Mouse (Mus musculus) hindbrain, embryonic 12.5 days (tissue): ENCODE measurements around the gene Gse1. TPM values are rescaled to one million over a fixed set of nuclear protein-coding genes. Genes with fewer than 3 reads are reported as not detected.

Experiments used
- ATAC-seq: fragments of 200-750 bp; cut with Nextera tagmentation; 2 replicates; pipeline ENCODE4 v1.8.0; 2017; ENCODE audit warnings: moderate TSS enrichment; ENCODE audit not compliant: low FRiP score
- H3K27ac ChIP-seq: fragments of 300-500 bp; sonication (generic); 2 replicates; pipeline ENCODE4 v1.5.1; 2016; ENCODE audit warnings: mild to moderate bottlenecking
- H3K27me3 ChIP-seq: fragments of 300-500 bp; sonication (generic); 2 replicates; pipeline ENCODE4 v1.6.1; 2016; ENCODE audit warnings: mild to moderate bottlenecking
- H3K36me3 ChIP-seq: fragments of 300-500 bp; sonication (generic); 2 replicates; pipeline ENCODE4 v1.6.1; 2016; ENCODE audit warnings: mild to moderate bottlenecking
- H3K4me1 ChIP-seq: fragments of 300-500 bp; sonication (generic); 2 replicates; pipeline ENCODE4 v1.6.1; 2016
- H3K4me2 ChIP-seq: fragments of 300-500 bp; sonication (generic); replicated peaks from 2 replicates; pipeline ENCODE4 v1.6.1; 2016; ENCODE audit warnings: mild to moderate bottlenecking
- H3K4me3 ChIP-seq: fragments of 300-500 bp; sonication (generic); 2 replicates; pipeline ENCODE4 v1.5.1; 2016; ENCODE audit warnings: mild to moderate bottlenecking
- H3K9ac ChIP-seq: fragments of 300-500 bp; sonication (generic); 2 replicates; pipeline ENCODE4 v1.6.1; 2016; ENCODE audit warnings: mild to moderate bottlenecking, moderate library complexity
- H3K9me3 ChIP-seq: fragments of 300-500 bp; sonication (generic); replicated peaks from 2 replicates; pipeline ENCODE4 v1.6.1; 2016; ENCODE audit warnings: mild to moderate bottlenecking
- WGBS: fragments of 180-500 bp; shearing (Covaris S2); methylation state at CpG from one replicate; pipeline ENCODE4 v1.1.7; 2016; 5-methylcytosine and 5-hydroxymethylcytosine counted together
- polyA plus RNA-seq: library from polyadenylated mRNA; unstranded; fragments of >200 nt; fragmentation: Nextera tagmentation; extraction: Ambion mirVana; gene quantifications from 2 replicates; pipeline ENCODE4 v1.2.1, GENCODE M21; 2016

Gse1 gene
- polyA plus RNA-seq, 1 experiment from 2014 or later: 24.0 TPM

DNA sequence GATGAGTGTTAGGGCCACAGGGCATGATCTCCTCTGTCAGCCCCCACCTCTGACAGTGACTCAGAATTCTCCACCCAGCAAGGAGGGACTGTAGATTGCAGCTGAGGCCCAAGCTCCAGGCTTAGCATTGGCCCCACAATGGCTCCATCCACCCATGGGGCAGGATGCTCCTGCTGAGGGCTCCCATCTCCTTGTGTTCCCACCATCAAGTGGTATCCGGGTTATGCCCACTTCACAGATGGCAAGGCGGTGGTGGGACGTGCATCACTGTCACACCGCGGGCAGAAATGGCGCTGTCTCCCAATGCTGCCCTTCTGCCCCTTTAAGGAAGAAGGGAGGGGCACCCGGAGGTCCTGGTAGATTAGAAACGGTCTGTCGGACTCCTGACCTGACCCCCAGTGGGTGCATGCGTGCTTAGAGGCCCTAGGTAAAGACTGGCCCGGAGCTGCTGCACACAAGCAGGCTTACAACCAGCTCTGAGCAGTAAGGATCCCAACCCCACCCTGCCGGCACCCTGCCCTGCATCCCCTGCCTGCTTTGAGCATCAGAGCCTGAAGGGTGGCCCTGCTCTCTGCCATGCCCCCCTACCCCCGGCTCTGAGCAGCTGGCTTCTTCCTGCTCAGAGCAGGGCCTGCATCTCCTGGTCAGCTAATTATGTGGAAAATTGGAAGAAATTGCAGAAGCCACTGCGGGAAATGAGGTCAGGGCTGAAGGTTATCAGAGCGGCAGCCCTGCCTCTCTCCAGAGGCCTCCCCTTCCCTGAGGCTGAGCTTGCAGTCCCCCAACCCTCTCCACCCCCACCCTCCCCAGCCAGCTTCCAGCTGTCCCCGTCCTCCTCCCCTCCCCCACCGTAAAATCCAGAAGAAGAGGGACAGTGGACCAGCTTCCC is 67.0 kb downstream of the Gse1 start:
- 16% methylated on average over 17 of the region's 17 CpGs for WGBS
- peak; percentile 38 for ATAC-seq
- H3K27me3 ChIP-seq: peaks cover 7% of the 10 kb centered on the region; the same call in 1 of the 2 replicates

DNA sequence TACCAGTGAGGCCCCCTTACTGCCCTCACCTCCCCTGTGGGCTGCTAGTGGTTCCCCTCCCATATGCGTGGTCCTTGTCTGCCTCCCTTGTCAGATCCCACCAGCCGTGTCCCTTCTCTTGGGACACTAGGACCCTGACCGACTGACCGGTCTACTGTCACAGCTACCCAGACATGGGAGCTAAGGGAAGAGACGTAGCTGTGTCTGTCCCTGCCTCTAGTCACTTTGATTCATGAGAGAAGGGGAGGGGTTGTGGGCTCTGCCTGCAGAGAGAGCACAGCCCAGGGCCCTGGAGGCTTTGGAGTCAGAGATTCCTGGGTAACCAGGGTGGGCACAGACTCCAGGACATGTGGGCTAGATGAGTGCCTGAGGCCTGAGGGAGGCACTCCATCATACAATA is 68.7 kb downstream of the Gse1 start:
- peak; percentile 5; the same call in 1 of the 2 replicates for ATAC-seq
- H3K4me3 ChIP-seq: no peak overlapping the region
- WGBS: 15% methylated on average over 5 of the region's 5 CpGs

More for the DNA sequence above, 67.0 kb downstream of the Gse1 start:
- no peak overlapping the region for H3K4me3 ChIP-seq
- H3K4me2 ChIP-seq: peak overlapping the region; percentile 12
- peak overlapping the region; percentile 92 for H3K27ac ChIP-seq
- H3K9ac ChIP-seq: peak overlapping the region; percentile 29; the same call in 1 of the 2 replicates
- H3K9me3 ChIP-seq: no peaks in the 10 kb centered on the region
- H3K4me1 ChIP-seq: peaks cover 95% of the 10 kb centered on the region
- H3K36me3 ChIP-seq: no peaks in the 10 kb centered on the region

DNA sequence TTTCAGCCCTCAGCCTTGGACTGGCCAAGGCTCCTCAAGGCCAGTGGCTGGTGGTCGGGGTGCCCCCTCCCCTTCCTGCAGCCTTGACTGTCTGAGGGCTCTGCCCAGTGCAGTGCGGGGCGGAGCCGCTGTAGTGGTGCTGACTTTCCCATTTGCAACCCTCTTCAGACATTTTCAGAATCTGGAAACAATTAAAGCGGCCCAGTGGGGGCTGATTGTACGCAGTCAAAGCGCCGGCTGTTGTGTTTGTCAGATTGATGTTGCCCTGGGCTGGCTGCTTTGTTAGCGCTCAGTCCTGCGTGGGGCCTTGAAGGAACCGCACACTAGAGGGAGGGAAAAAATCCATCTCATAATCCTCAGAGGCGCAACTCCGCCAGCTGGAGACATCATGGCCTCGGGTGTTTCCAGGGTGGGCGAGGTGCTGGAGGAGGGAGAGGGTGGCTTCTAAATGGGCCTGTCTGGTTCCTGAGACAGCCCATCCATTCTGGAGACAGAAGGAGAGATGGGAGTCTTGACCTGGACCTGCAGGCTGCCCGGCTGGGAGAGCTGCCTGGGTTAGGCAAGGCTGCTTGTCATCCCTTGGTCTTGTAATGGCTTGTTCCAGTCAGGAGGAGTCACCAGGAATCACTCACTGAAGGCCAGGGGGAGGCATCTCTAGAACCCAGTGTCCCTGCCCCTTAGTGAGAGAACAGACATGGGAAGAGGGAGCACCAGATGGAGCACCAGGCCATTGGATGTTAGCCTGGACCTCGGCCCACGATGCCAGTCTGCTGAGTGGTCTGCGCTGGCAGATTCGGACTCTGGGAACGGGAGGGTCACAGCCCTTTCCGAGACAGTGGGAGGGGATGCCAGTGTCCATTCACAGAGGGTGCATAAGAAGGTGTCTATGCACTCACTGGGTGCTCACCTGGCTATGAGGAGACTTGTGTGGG is 70.6 kb downstream of the Gse1 start:
- H3K4me3 ChIP-seq: no peak overlapping the region
- WGBS: 28% methylated on average over 22 of the region's 22 CpGs
- peak overlapping the region; percentile 92 for H3K27ac ChIP-seq
- peaks cover 13% of the 10 kb centered on the region; the same call in 1 of the 2 replicates for H3K27me3 ChIP-seq
- peak overlapping the region; percentile 27; the same call in 1 of the 2 replicates for H3K9ac ChIP-seq
- peaks cover 84% of the 10 kb centered on the region for H3K4me1 ChIP-seq
- ATAC-seq: peak; percentile 49
- H3K9me3 ChIP-seq: no peaks in the 10 kb centered on the region
- peak overlapping the region; percentile 12; the same call in 1 of the 2 replicates for H3K4me2 ChIP-seq
- no peaks in the 10 kb centered on the region for H3K36me3 ChIP-seq

More for the DNA sequence above, 68.7 kb downstream of the Gse1 start:
- H3K9ac ChIP-seq: peak overlapping the region; percentile 1; the same call in 1 of the 2 replicates
- H3K9me3 ChIP-seq: no peaks in the 10 kb centered on the region
- H3K4me1 ChIP-seq: peaks cover 91% of the 10 kb centered on the region
- H3K4me2 ChIP-seq: no peak overlapping the region
- peak overlapping the region; percentile 92 for H3K27ac ChIP-seq
- H3K27me3 ChIP-seq: peaks cover 4% of the 10 kb centered on the region; the same call in 1 of the 2 replicates
- no peaks in the 10 kb centered on the region for H3K36me3 ChIP-seq

DNA sequence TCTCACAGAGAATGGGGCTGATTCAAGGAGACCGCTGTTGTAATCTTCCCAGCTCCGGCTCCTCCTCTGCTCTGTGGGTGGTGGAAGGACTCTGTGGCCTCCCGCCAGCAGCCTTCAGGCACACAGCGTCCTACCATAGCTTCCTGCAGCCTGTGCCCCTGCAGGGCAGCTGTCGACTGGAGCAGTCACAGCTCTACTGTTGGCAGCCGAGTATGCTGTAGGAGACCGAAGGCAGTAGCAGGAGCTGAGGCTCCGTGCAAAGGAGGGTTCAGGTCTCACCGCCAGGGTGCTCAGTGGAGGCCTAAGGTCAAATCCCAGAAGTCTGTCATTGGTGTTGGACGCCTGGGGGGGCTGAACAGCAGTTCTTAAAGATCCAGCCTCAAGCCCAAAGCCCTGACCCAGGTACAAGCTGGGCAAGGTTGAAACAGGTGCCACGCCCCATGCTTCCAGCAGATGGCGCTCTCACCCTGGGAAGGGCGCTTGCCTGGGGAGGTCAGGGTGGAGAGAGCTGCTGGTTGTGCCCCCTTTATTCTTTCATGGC is 72.4 kb downstream of the Gse1 start:
- no peaks in the 10 kb centered on the region for H3K36me3 ChIP-seq
- no peak overlapping the region for H3K4me3 ChIP-seq
- WGBS: 4% methylated on average over 13 of the region's 13 CpGs
- no peaks in the 10 kb centered on the region for H3K9me3 ChIP-seq
- peak overlapping the region; percentile 83 for H3K27ac ChIP-seq
- H3K27me3 ChIP-seq: peaks cover 16% of the 10 kb centered on the region; the same call in 1 of the 2 replicates
- peaks cover 76% of the 10 kb centered on the region for H3K4me1 ChIP-seq
- 0 out of 2 replicates have a peak overlapping the region, but pooled peaks have one; percentile 15 for H3K9ac ChIP-seq
- ATAC-seq: no peak
- peak overlapping the region; percentile 32 for H3K4me2 ChIP-seq

DNA sequence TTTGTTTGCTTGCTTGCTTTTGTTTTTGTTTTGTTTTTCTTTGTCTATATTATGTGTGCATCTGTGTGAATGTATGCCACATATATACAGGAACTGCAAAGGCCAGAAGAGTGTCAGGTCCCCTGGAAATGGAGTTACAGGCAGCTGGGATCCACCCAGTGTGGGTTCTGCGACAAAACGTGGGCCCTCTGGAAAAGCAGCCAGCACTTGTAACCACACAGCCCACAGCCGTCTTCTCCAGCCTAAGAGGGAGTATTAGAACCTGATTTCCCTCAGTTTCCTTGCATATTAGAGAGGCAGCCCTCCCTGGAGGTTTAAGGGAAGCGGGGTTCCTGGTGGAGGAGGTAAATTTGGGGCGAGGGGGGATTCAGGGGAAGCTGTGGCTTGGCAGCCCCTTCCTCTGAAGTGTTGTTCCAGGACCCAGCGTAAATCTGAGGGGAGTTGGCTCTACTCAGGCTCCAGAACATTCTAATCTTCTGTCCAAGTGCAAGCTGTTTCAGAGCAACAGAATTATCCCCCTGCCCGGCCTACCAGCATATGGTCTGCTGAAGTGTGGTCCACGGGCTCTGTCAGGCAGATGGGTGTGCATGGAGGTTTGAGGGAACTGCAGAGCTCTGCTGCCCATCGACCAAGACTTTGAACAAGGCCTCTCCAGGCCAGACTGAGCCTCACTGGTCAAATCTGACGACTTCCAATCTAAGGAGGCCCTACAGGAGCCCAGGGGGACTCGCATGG is 74.9 kb downstream of the Gse1 start:
- H3K9ac ChIP-seq: no peak overlapping the region
- peaks cover 29% of the 10 kb centered on the region for H3K27me3 ChIP-seq
- no peak overlapping the region for H3K4me2 ChIP-seq
- WGBS: 61% methylated on average over 11 of the region's 11 CpGs
- no peak for ATAC-seq
- peak overlapping the region; percentile 67 for H3K27ac ChIP-seq
- H3K9me3 ChIP-seq: no peaks in the 10 kb centered on the region
- no peak overlapping the region for H3K4me3 ChIP-seq
- peaks cover 68% of the 10 kb centered on the region for H3K4me1 ChIP-seq
- no peaks in the 10 kb centered on the region for H3K36me3 ChIP-seq

DNA sequence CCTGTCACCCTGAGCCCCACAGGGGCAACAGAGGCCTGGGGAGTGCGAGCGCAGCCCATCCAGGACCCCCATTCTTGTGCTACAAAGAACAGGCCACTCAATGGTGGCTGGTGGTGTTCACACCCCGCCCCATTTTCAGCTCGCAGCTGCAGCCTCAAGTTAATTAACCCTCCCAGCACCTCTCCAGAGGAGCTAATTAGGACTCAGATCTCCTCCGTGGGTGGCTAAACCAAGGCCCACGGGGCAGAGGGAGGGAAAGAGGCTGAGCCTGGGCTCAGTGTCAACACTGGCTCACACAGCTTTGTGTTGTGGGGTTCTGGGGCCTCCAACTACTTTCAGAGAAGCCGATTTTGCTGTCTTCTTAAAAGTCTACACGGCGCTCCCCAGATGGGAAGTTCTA is 75.8 kb downstream of the Gse1 start:
- Histone ChIP-seq H3K36me3 (no peaks in the 10 kb centered on the region), H3K4me3 (no peak overlapping the region), H3K4me2 (no peak overlapping the region), H3K9ac (peak overlapping the region; percentile 13; the same call in 1 of the 2 replicates), H3K27ac (peak overlapping the region; percentile 67), H3K27me3 (peaks cover 34% of the 10 kb centered on the region), H3K4me1 (peaks cover 68% of the 10 kb centered on the region), H3K9me3 (no peaks in the 10 kb centered on the region)
- WGBS: 17% methylated on average over 9 of the region's 9 CpGs
- peak; percentile 38; the same call in 1 of the 2 replicates for ATAC-seq

DNA sequence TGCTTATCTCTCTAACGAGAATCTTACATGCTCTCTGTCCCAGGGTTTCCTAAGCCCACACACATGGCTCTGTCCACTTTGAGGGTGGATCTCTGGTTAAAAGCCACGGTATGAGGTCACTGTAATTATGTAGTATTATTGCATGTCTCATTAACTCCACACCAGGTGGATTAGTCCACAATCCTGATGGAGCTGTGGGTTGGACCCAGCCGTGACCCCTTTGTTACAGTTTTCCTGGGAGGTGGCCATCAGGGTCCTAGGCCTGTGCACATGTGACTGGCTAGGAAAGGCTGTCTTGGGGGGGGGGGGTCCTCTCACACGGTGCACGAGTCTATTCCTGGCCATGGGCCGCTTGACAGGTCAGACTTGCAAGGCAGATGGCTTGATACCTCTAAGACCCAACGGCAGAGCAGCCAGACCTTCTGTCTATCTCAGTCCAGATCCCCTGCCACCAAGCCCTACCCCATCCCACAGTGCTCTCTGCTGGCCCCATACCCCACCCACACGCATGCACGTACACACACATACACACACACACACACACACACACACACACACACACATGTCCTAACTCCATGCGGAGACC is 77.6 kb downstream of the Gse1 start:
- no peaks in the 10 kb centered on the region for H3K9me3 ChIP-seq
- H3K36me3 ChIP-seq: no peaks in the 10 kb centered on the region
- H3K27me3 ChIP-seq: peaks cover 36% of the 10 kb centered on the region; the same call in 1 of the 2 replicates
- H3K9ac ChIP-seq: no peak overlapping the region
- 72% methylated on average over 10 of the region's 10 CpGs for WGBS
- no peak for ATAC-seq
- H3K4me1 ChIP-seq: peaks cover 67% of the 10 kb centered on the region
- peak overlapping the region; percentile 30; the same call in 1 of the 2 replicates for H3K27ac ChIP-seq
- no peak overlapping the region for H3K4me2 ChIP-seq
- no peak overlapping the region for H3K4me3 ChIP-seq

DNA sequence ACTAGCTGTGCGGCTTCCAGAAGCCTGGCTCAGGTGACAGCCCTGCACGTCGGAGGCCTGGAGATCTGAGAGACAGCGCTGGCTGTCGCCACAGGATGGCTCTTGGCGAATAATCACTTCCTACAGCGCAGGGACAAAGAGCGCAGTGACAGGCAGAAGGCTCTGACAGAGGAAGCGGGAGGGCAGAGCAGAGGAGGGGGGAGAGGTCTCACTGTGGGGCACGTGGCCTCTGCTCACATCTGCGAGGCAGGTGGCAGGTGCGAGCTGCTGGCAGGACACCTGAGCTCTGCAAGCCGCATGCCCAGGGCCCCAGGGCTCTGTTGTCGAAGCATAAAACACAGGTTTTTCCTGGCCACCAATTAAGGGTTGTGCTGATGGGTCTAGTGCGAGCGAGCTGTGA is 78.8 kb downstream of the Gse1 start:
- Histone ChIP-seq H3K4me3 (no peak overlapping the region), H3K27me3 (peaks cover 40% of the 10 kb centered on the region), H3K9ac (no peak overlapping the region), H3K9me3 (no peaks in the 10 kb centered on the region), H3K36me3 (no peaks in the 10 kb centered on the region), H3K4me1 (peaks cover 61% of the 10 kb centered on the region), H3K27ac (peak overlapping the region; percentile 83), H3K4me2 (0 out of 2 replicates have a peak overlapping the region, but pooled peaks have one; percentile 21)
- WGBS: 2% methylated on average over 16 of the region's 16 CpGs
- ATAC-seq: peak; percentile 51

DNA sequence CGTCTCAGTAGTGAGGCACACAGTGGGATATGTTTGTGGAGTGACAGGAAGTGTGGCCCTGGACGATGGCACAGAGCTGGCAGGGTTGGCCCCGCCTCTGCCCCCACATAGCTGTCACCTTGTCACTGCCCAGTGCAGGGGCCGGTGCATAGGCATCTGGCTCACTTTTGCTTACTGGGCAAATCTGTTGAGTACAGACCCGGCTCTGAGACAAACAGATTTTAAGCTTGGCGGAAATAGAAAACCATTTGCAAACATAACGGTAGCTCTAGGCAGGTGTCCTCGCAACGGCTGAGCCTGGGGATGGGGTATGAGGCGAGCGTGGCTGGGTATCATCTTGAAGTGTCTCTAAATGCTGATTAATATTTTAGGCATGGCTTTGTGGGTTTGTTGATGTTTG is 79.3 kb downstream of the Gse1 start:
- Histone ChIP-seq H3K36me3 (no peaks in the 10 kb centered on the region), H3K4me1 (peaks cover 61% of the 10 kb centered on the region)

DNA sequence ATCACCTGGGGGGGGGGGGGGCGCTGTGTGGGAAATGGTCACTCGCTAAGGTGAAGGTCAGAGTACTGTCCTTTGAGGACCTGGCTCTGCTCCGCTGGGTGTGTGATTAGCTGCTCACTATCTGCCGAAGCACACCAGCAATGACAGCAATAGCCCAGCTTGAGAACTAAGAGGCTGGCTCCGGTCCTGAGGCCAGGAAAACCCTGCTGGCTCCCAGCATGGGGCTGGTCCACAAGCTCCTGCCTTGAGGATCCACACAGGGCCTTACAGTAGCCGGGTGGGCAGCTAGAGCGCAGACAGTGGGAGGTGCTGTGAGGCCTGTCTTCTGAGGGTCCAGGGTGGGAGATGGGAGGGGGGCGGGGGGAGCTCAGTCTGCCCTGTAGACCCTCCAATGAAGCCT is 79.9 kb downstream of the Gse1 start:
- peaks cover 57% of the 10 kb centered on the region for H3K4me1 ChIP-seq
- H3K4me3 ChIP-seq: no peak overlapping the region
- no peak overlapping the region for H3K9ac ChIP-seq
- no peak overlapping the region for H3K4me2 ChIP-seq
- no peaks in the 10 kb centered on the region for H3K36me3 ChIP-seq
- ATAC-seq: no peak
- H3K27me3 ChIP-seq: peaks cover 36% of the 10 kb centered on the region
- WGBS: 45% methylated on average over 8 of the region's 8 CpGs
- peak overlapping the region; percentile 83 for H3K27ac ChIP-seq
- H3K9me3 ChIP-seq: no peaks in the 10 kb centered on the region

More for the DNA sequence above, 79.3 kb downstream of the Gse1 start:
- Histone ChIP-seq H3K4me3 (no peak overlapping the region), H3K9me3 (no peaks in the 10 kb centered on the region), H3K4me2 (0 out of 2 replicates have a peak overlapping the region, but pooled peaks have one; percentile 21), H3K9ac (no peak overlapping the region), H3K27ac (peak overlapping the region; percentile 83), H3K27me3 (peaks cover 36% of the 10 kb centered on the region)
- no peak for ATAC-seq
- WGBS: 35% methylated on average over 11 of the region's 11 CpGs

DNA sequence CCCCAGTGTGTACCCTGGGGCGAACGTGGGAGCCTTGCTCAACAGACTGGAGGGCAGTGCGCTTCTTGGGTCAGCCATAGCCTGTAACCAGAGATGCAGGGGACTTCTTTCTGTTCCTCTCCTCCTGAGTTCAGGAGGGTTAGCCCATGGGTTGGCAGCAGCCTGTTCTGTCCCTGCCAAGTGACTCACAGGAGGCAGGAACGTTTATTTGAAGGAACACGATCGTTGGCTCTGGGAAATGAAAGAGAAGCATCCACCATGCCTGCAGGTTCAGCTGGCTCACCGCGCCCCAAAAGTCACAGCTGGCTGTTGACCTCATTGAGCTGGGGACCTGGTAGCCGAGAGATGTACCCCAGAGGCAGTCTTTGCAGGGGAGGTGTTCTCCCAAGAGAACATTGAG is 80.3 kb downstream of the Gse1 start:
- Histone ChIP-seq H3K9me3 (no peaks in the 10 kb centered on the region), H3K4me3 (no peak overlapping the region), H3K4me2 (no peak overlapping the region), H3K4me1 (peaks cover 53% of the 10 kb centered on the region), H3K36me3 (no peaks in the 10 kb centered on the region), H3K9ac (0 out of 2 replicates have a peak overlapping the region, but pooled peaks have one; percentile 15), H3K27me3 (peaks cover 34% of the 10 kb centered on the region), H3K27ac (peak overlapping the region; percentile 83)
- 42% methylated on average over 9 of the region's 9 CpGs for WGBS
- no peak for ATAC-seq
